Mouse (Mus musculus) neural tube, embryonic 12.5 days (tissue): ENCODE results near the gene Ager. TPM values are rescaled to one million over a fixed set of nuclear protein-coding genes. Genes with fewer than 3 reads are reported as not detected.

Experiments
- polyA plus RNA-seq: library from polyadenylated mRNA; unstranded; fragments of >200 nt; fragmentation: Nextera tagmentation; extraction: Ambion mirVana; gene quantifications from 2 replicates; pipeline ENCODE4 v1.2.1, GENCODE M21; 2016

Gene Ager
- polyA plus RNA-seq, 1 experiment from 2014 or later, result 1.9 TPM

Other genes starting within 250 kb of the Ager start
- gene Btnl2, start 243.0 kb upstream of the Ager start, polyA plus RNA-seq, result not detected in 2 replicates
- gene Btnl1, start 220.7 kb upstream of the Ager start, polyA plus RNA-seq, result not detected in 2 replicates
- gene BC051142, start 199.0 kb upstream of the Ager start, polyA plus RNA-seq, result 1.4 and 1.6 TPM in 2 replicates
- not detected in 2 replicates for gene Btnl4, start 120.5 kb upstream of the Ager start, polyA plus RNA-seq
- not detected in 2 replicates for gene Btnl6, start 80.5 kb upstream of the Ager start, polyA plus RNA-seq
- 10.2 and 11.6 TPM in 2 replicates for gene Notch4, start 33.6 kb upstream of the Ager start, polyA plus RNA-seq
- gene Gpsm3, start 8.1 kb upstream of the Ager start, polyA plus RNA-seq, result 4.2 and 5.5 TPM in 2 replicates
- 17.1 and 18.4 TPM in 2 replicates for gene Pbx2, start 6.6 kb upstream of the Ager start, polyA plus RNA-seq
- 249 and 263 TPM in 2 replicates for gene Rnf5, start 5.8 kb downstream of the Ager start, polyA plus RNA-seq
- 81.1 and 97.7 TPM in 2 replicates for gene Agpat1, start 6.4 kb downstream of the Ager start, polyA plus RNA-seq
- gene Egfl8, start 18.1 kb downstream of the Ager start, polyA plus RNA-seq, result 13.0 and 15.5 TPM in 2 replicates
- 22.9 and 25.2 TPM in 2 replicates for gene Ppt2, start 30.6 kb downstream of the Ager start, polyA plus RNA-seq
- gene Prrt1, start 31.7 kb downstream of the Ager start, polyA plus RNA-seq, result 1.4 and 1.6 TPM in 2 replicates
- 17.4 and 17.5 TPM in 2 replicates for gene Fkbpl, start 46.9 kb downstream of the Ager start, polyA plus RNA-seq
- 116 and 120 TPM in 2 replicates for gene Atf6b, start 49.3 kb downstream of the Ager start, polyA plus RNA-seq
- gene Tnxb, start 72.7 kb downstream of the Ager start, polyA plus RNA-seq, result 0.03 TPM in 2 replicates
- gene C4b, start 146.0 kb downstream of the Ager start, polyA plus RNA-seq, result not detected in 2 replicates
- gene Cyp21a1, start 206.7 kb downstream of the Ager start, polyA plus RNA-seq, result not detected in 2 replicates
- 30.8 and 30.9 TPM in 2 replicates for gene Stk19, start 239.1 kb downstream of the Ager start, polyA plus RNA-seq
- gene Dxo, start 239.2 kb downstream of the Ager start, polyA plus RNA-seq, result 64.1 and 66.2 TPM in 2 replicates